Mouse (Mus musculus) granulocyte monocyte progenitor cell, adult 5-6 weeks (primary cell): ENCODE measurements at regions not wholly inside any gene's neighbourhood (a gene's known extent, or its start where the extent isn't known, plus 50 kb on each side); places are given as distances from the start of the nearest gene placed in this dataset.
A peak's percentile ranks its signal among the peaks of the same experiment; 100 is the strongest.

Source experiments
- ATAC-seq: replicated peaks from 2 replicates; pipeline ENCODE4 v1.8.0; 2016; ENCODE audit warnings: mild to moderate bottlenecking, moderate TSS enrichment, inconsistent platforms; ENCODE audit not compliant: poor library complexity, severe bottlenecking

- ATAC-seq, result peak; percentile 92
Observed at GRCm38 (mm10) chr6:143669446-143670130, 502.6 kb downstream of the Etnk1 start.

- no peak for ATAC-seq
Observed at GRCm38 (mm10) chr6:143690131-143690530, 523.1 kb downstream of the Etnk1 start.

- ATAC-seq, result no peak
Observed at GRCm38 (mm10) chr6:143690866-143691265, 523.8 kb downstream of the Etnk1 start.

GRCm38 (mm10) chr6:143697997-143698396 lies 531.0 kb downstream of the Etnk1 start:
- ATAC-seq, result peak; percentile 70

DNA sequence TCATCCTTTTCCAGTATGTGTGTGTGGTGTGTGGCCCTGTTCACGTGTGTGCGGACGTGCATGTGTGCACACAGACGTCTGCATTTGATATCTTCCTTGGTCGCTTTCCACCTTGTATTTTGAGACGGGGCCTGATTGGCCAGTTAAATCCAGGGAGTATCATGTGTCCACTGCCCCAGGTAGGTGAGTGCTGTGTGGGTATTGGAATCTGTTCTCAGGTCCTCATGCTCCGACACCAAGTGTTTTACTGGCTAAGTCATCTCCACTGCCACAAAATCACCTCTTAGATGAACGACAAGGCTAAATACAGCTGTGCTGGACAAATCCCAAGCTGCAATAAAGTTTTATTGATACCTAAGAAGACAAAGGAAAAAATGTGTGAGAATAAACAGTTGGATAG lies 537.0 kb downstream of the Etnk1 start:
- ATAC-seq, result no peak

DNA sequence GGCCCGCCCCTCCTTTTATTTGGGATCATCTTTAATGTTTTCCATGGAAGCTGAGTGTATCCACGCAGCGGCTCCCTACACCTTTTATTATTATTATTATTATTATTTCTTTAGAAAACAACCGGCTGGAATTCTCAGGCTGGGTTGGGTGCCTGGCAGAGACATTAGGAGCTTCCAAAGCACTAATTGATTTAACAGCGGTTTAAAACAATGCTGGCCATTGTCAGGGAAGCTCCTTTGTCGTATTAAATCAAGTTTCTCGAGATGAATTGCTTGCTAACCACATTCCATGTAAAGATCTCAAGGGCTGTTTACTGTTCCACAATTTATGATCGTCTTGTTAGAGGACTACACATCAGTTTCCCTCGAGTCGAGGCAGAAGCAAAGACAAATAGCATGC lies 539.4 kb downstream of the Etnk1 start:
- no peak for ATAC-seq

DNA sequence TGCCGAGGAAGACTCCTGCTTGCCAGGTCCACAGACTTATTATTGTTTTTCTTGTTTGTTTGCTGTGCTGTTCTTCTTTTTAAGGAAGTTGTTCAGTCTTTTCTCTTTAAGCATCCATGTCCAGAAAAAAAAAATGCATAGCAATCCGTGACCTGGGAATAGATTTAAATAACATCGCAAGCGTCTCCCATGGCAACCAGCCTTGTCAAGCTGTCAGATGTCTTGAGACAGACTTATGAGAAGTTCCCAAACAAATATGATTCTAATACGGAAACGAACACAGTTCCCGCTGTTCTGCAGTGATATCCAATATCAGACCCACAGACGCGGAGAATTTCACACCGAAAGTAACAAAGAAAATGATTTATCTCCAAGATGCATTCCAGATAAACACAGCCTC lies 547.4 kb downstream of the Etnk1 start:
- no peak for ATAC-seq

DNA sequence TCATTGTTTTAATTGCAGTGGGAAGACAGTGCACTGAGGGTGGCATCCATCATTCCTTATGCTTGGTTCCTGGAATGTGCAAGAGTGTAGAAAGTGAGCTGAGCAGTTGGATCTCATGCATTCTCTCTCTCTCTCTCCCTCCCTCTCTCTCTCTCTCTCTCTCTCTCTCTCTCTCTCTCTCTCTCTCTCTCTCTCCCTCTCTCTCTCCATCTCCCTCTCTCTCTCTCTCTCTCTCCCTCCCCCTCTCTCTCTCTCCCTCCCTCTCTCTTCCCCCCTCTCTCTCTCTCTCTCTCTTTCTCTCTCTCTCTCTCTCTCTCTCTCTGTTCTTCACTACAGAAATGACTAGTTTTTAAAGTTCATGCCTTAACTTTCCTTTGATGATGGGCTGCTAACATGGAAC lies 583.1 kb downstream of the Etnk1 start:
- ATAC-seq, result no peak

GRCm38 (mm10) chr6:143751076-143752070 lies 584.4 kb downstream of the Etnk1 start:
- ATAC-seq, result peak; percentile 97

GRCm38 (mm10) chr6:143757462-143757861 lies 590.4 kb downstream of the Etnk1 start:
- no peak for ATAC-seq

DNA sequence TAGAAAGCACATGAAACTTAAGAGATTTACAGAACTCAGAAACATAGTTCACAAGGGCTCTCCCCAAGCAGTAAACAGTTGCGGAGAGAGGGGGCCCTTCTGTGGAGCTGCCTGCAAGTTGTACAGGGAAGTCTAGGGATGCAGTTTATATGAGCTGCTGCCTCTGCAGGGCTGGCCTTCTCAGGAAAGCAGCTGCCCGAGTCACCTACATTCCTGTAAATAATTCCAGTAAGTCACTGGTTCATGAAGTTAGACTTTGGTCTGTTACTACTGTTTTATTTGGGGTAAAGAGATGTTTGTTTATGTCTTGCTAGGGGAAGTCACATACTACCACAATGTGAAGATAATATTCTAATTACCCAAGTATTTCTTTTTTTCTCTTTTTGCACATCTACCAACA lies 601.1 kb downstream of the Etnk1 start:
- no peak for ATAC-seq
